Mouse (Mus musculus) Patski (cell line): ENCODE measurements around the gene Cryga. TPM values are rescaled to one million over a fixed set of nuclear protein-coding genes. Genes with fewer than 3 reads are reported as not detected.

ENCODE experiments used
- ATAC-seq: fragments of 100-300 bp; one replicate; pipeline ENCODE4 v1.8.0; 2021
- CTCF ChIA-PET: fragments of 350-600 bp; sonication (Branson Sonifier 250); formaldehyde crosslinking; loops from one replicate; lab custom pipeline; 2022; ENCODE audit warnings: inconsistent platforms; lab: Charles Lee
- POLR2A ChIA-PET: fragments of 350-600 bp; sonication (Branson Sonifier 250); formaldehyde crosslinking; loops from one replicate; lab custom pipeline; 2022; ENCODE audit warnings: antibody characterized with exemption, inconsistent platforms; lab: Charles Lee
- DNase-seq: peaks from one replicate; pipeline ENCODE4 v3.0.0-alpha.2; 2011; ENCODE audit warnings: low read depth, low spot score
- H3K27me3 ChIP-seq: fragments of 371-371 bp; one replicate; pipeline ENCODE4 v1.5.1; 2021
- CTCF ChIP-seq: fragments of 100-300 bp; IDR thresholded peaks from one replicate; pipeline ENCODE4 v1.5.1; 2021
- in situ Hi-C: fragments of 300-500 bp; cut with MboI; formaldehyde crosslinking; loops from 3 replicates; pipeline ENCODE4 v1.11.1; 2018; ENCODE audit warnings: low pct_unique_long_range_greater_than_20kb, mixed read lengths
- polyA plus RNA-seq: library from polyadenylated mRNA; unstranded; gene quantifications from one replicate; pipeline ENCODE4 v1.2.3, GENCODE M21; 2021

Cryga gene
- polyA plus RNA-seq, 1 experiment from 2014 or later: not detected

- ChIA-PET POLR2A (no interaction called here), CTCF (interaction anchor here (0.9 kb wide), 1 partner anchor 55 kb away, joined by 3 read pairs; no protein-coding TSS in a partner anchor)
- in situ Hi-C loops: no loop called here
Observed at GRCm38 (mm10) chr1:65122574-65123372, 19.6 kb upstream of the Cryga start, which contains the start of gene D630023F18Rik. Gene D630023F18Rik (minus strand): TSS chr1:65123214.

GRCm38 (mm10) chr1:65119438-65119837, 16.3 kb upstream of the Cryga start, which contains the start of gene Gm28845:
Gene Gm28845 (minus strand): TSS chr1:65119558.
- in situ Hi-C loops: no loop called here
- ChIA-PET POLR2A (interaction anchor here (0.7 kb wide), 1 partner anchor 18 kb away, joined by 3 read pairs; no protein-coding TSS in a partner anchor), CTCF (interaction anchor here (0.9 to 2.4 kb wide), 2 partner anchors 9 to 59 kb away, joined by 3 to 7 read pairs; no protein-coding TSS in a partner anchor)
- no peaks in the 10 kb centered on the region for H3K27me3 ChIP-seq
- ATAC-seq (no peak), DNase-seq (no peak)
- TF ChIP-seq CTCF: no peak

More at GRCm38 (mm10) chr1:65122574-65123372, 19.6 kb upstream of the Cryga start, which contains the start of gene D630023F18Rik:
- DNase-seq: no peak
- ATAC-seq: no peak
- H3K27me3 ChIP-seq: no peaks in the 10 kb centered on the region
- no peak for TF ChIP-seq CTCF

- TF ChIP-seq CTCF: no peak
- DNase-seq (peak; percentile 33), ATAC-seq (no peak)
- in situ Hi-C loops: no loop called here
- H3K27me3 ChIP-seq: no peaks in the 10 kb centered on the region
- CTCF ChIA-PET: interaction anchor here (0.9 to 2.4 kb wide), 2 partner anchors 10 to 60 kb away, joined by 3 to 7 read pairs; no protein-coding TSS in a partner anchor
- POLR2A ChIA-PET: no interaction called here
Observed at GRCm38 (mm10) chr1:65118150-65118913, 15.2 kb upstream of the Cryga start.

- ChIA-PET CTCF (interaction anchor here (1.0 to 5.6 kb wide), 5 partner anchors 24 to 63 kb away, joined by 3 to 62 read pairs (median 5); no protein-coding TSS in a partner anchor), POLR2A (no interaction called here)
- H3K27me3 ChIP-seq: peaks cover 4% of the 10 kb centered on the region
- DNase-seq: no peak
- ATAC-seq: no peak
- in situ Hi-C loops: loop anchor here (5.0 kb wide), 1 partner anchor 64 kb away; no protein-coding TSS in a partner anchor
- TF ChIP-seq CTCF: no peak
Observed at GRCm38 (mm10) chr1:65113536-65114172, 10.5 kb upstream of the Cryga start.

- in situ Hi-C loops: loop anchor here (5.0 kb wide), 1 partner anchor 64 kb away; no protein-coding TSS in a partner anchor
- CTCF ChIA-PET: interaction anchor here (0.8 to 5.6 kb wide), 15 partner anchors 11 to 73 kb away, joined by 3 to 62 read pairs (median 4); no protein-coding TSS in a partner anchor
- peaks cover 7% of the 10 kb centered on the region for H3K27me3 ChIP-seq
- no peak for TF ChIP-seq CTCF
- ATAC-seq (no peak), DNase-seq (no peak)
- POLR2A ChIA-PET: interaction anchor here (1.8 kb wide), 1 partner anchor 66 kb away, joined by 12 read pairs; no protein-coding TSS in a partner anchor
Observed at GRCm38 (mm10) chr1:65112807-65113196, 9.6 kb upstream of the Cryga start.

GRCm38 (mm10) chr1:65112031-65112806, 9.0 kb upstream of the Cryga start:
- ChIA-PET POLR2A (interaction anchor here (1.8 kb wide), 1 partner anchor 67 kb away, joined by 12 read pairs; no protein-coding TSS in a partner anchor), CTCF (interaction anchor here (0.8 to 5.6 kb wide), 15 partner anchors 10 to 74 kb away, joined by 3 to 62 read pairs (median 4); no protein-coding TSS in a partner anchor)
- DNase-seq (peak; percentile 39), ATAC-seq (peak; percentile 47)
- peak; percentile 92 for TF ChIP-seq CTCF
- in situ Hi-C loops: loop anchor here (5.0 kb wide), 1 partner anchor 65 kb away; no protein-coding TSS in a partner anchor
- H3K27me3 ChIP-seq: peaks cover 10% of the 10 kb centered on the region

- ChIA-PET CTCF (no interaction called here), POLR2A (no interaction called here)
- in situ Hi-C loops: loop anchor here (5.0 kb wide), 1 partner anchor 67 kb away; no protein-coding TSS in a partner anchor
- DNase-seq (no peak), ATAC-seq (no peak)
- TF ChIP-seq CTCF: no peak
- H3K27me3 ChIP-seq: peaks cover 22% of the 10 kb centered on the region
Observed at GRCm38 (mm10) chr1:65109756-65110435, 6.7 kb upstream of the Cryga start.

GRCm38 (mm10) chr1:65109196-65109595, 6.0 kb upstream of the Cryga start:
- no peak for ATAC-seq
- in situ Hi-C loops: no loop called here
- CTCF ChIA-PET: interaction anchor here (1.0 kb wide), 1 partner anchor 17 kb away, joined by 3 read pairs; no protein-coding TSS in a partner anchor
- POLR2A ChIA-PET: no interaction called here
- DNase-seq: no peak
- peaks cover 27% of the 10 kb centered on the region for H3K27me3 ChIP-seq
- no peak for TF ChIP-seq CTCF
